Mouse (Mus musculus) small intestine, adult 2 months (tissue): ENCODE results near the gene Fxyd5.

Experiments
- CTCF ChIP-seq: fragments of 200-500 bp; IDR thresholded peaks from 2 replicates; pipeline ENCODE4 v1.5.1; 2012; ENCODE audit warnings: low read depth, mild to moderate bottlenecking, control low read depth, inconsistent platforms, low read length, moderate library complexity, mixed read lengths; ENCODE audit not compliant: insufficient replicate concordance, insufficient read length; ENCODE audit errors: extremely low read depth
- POLR2A ChIP-seq: fragments of 200-500 bp; IDR thresholded peaks from 2 replicates; pipeline ENCODE4 v1.6.1; 2012; ENCODE audit warnings: low read depth, mild to moderate bottlenecking, control low read depth, inconsistent platforms, low read length, moderate library complexity

DNA sequence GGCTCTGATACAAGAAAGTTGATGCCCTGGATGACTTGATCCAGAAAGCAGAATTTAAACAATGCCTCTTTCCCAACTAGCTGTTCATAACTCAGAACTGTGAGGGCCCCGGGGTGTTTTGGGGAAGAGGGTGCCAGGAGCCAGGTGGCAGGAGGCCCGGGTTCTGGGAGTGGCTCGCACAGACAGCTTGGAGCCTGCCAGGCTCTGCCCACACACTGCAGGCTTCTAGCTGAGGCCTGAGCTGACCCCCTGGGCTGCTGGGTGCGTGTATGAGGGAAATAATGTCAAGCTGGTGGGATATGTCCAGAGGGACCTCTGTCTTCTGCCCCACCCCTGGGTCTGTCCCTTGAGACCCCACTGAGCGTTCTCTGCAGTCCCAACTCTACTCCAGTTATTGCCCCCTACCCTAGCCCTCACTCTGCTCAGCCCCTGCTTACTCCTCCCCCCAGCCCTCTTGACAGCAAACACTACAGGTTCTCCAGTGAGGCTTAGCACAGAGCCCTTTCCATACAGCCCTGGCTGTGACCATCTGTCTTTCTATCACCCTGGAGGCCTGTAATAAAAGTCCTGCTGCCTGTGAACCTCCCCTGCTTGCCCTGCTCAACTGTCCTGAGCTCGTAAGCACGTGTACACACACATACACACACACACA is 31.9 kb upstream of the Fxyd5 start:
- TF ChIP-seq POLR2A = no peak
- no peak for TF ChIP-seq CTCF
